Mouse (Mus musculus) intestine, embryonic 16.5 days (tissue): ENCODE results near the gene Paf1. TPM values are rescaled to one million over a fixed set of nuclear protein-coding genes. Genes with fewer than 3 reads are reported as not detected.

ENCODE experiments used
- ATAC-seq: fragments of 200-750 bp; cut with Nextera tagmentation; 2 replicates; pipeline ENCODE4 v1.8.0; 2017; ENCODE audit warnings: moderate TSS enrichment, moderate library complexity
- H3K27ac ChIP-seq: fragments of 300-500 bp; sonication (generic); 2 replicates; pipeline ENCODE4 v1.5.1; 2014; ENCODE audit warnings: mild to moderate bottlenecking, low read length
- H3K27me3 ChIP-seq: fragments of 300-500 bp; sonication (generic); replicated peaks from 2 replicates; pipeline ENCODE4 v1.6.1; 2014; ENCODE audit warnings: low read length, control low read depth, mixed read lengths; ENCODE audit not compliant: control insufficient read depth, insufficient read depth
- H3K36me3 ChIP-seq: fragments of 300-500 bp; sonication (generic); 2 replicates; pipeline ENCODE4 v1.6.1; 2014; ENCODE audit warnings: low read length, control low read depth; ENCODE audit not compliant: control insufficient read depth, insufficient read depth
- H3K4me1 ChIP-seq: fragments of 300-500 bp; sonication (generic); 2 replicates; pipeline ENCODE4 v1.6.1; 2014; ENCODE audit warnings: low read length, control low read depth, mixed read lengths; ENCODE audit not compliant: control insufficient read depth, insufficient read depth
- H3K4me2 ChIP-seq: fragments of 300-500 bp; sonication (generic); 2 replicates; pipeline ENCODE4 v1.6.1; 2014; ENCODE audit warnings: low read depth, low read length, control low read depth
- H3K4me3 ChIP-seq: fragments of 300-500 bp; sonication (generic); 2 replicates; pipeline ENCODE4 v1.5.1; 2014; ENCODE audit warnings: mild to moderate bottlenecking, low read length
- H3K9ac ChIP-seq: fragments of 300-500 bp; sonication (generic); 2 replicates; pipeline ENCODE4 v1.6.1; 2014; ENCODE audit warnings: low read depth, low read length
- H3K9me3 ChIP-seq: fragments of 300-500 bp; sonication (generic); 2 replicates; pipeline ENCODE4 v1.6.1; 2016; ENCODE audit warnings: low read length, control low read depth; ENCODE audit not compliant: control insufficient read depth
- WGBS: fragments of 180-500 bp; shearing (Covaris S2); extraction: QIAGEN DNeasy Blood & Tissue Kit; methylation state at CpG from one replicate; pipeline ENCODE4 v1.1.7; 2014; 5-methylcytosine and 5-hydroxymethylcytosine counted together
- polyA plus RNA-seq: library from polyadenylated mRNA; unstranded; fragments of >200 nt; fragmentation: Nextera tagmentation; extraction: Ambion mirVana; gene quantifications from 2 replicates; pipeline ENCODE4 v1.2.1, GENCODE M21; 2015

Gene Paf1
- polyA plus RNA-seq, 1 experiment from 2014 or later: 78.7 TPM

DNA sequence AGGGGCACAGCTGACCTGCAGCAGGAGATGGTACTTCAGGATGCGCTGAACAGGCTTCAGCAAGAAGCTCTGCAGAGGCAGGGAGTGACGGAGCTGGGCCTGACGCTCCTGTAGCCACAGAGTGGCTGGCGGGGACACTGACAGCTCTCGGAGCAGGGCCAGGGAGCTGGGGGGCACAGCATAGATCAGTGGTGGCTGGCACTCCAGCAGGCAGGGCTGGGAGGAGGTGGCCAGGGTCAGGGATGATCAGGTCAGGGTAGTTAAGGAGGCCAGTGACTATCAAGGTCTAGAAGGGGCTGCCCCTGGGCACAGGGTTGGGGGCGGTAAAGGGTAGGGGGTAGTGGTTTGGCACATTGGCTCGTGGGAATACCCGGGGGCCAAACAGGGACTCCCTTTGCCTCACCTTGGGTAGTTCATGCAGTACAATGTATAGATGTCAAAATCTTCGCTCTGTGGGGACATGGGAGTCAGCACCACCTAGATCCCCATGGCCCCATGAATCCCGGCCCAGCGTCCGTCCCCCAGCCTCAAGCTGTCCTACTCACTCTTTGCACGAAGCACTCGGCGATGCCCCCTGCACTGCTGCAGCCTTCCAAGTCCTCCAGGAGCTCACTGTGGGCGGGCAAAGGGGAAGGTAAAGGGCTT, 24.4 kb upstream of the Paf1 start:
- Histone ChIP-seq H3K27me3 (no peaks in the 10 kb centered on the region), H3K27ac (no peak overlapping the region), H3K9me3 (no peaks in the 10 kb centered on the region), H3K9ac (no peak overlapping the region), H3K4me1 (peaks cover 17% of the 10 kb centered on the region), H3K4me3 (no peak overlapping the region), H3K4me2 (no peak overlapping the region), H3K36me3 (peaks cover 14% of the 10 kb centered on the region)
- 92% methylated on average over 16 of the region's 16 CpGs for WGBS
- no peak for ATAC-seq

DNA sequence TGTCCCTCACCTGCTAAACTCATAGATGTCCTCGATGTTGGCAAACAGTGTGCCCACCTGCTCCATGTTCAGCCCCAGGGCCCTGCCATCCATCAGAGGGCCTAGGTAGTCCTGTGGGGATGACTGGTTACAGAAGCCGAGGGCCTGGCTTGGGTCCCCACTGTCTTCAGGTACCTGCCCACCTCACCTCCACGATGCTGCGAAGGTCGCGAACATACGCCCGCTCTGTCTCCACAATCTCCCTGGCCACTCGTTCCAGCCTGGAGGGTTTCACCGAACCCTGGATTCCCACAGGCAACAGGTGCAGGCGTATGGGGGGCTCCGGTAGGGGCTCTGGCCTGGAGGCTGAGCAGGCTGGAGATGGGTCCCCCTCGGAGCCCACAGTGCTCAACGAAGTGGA, 22.7 kb upstream of the Paf1 start:
- Histone ChIP-seq H3K36me3 (peaks cover 9% of the 10 kb centered on the region), H3K4me1 (peaks cover 28% of the 10 kb centered on the region), H3K27ac (no peak overlapping the region), H3K4me2 (peak overlapping the region; percentile 88), H3K4me3 (peak overlapping the region; percentile 83), H3K27me3 (no peaks in the 10 kb centered on the region), H3K9ac (peak overlapping the region; percentile 95), H3K9me3 (no peaks in the 10 kb centered on the region)
- ATAC-seq: no peak
- whole genome bisulfite sequencing: 88% methylated on average over 14 of the region's 14 CpGs

- 2% methylated on average over 11 of the region's 11 CpGs for WGBS
- no peak for ATAC-seq
These were observed 21.7 kb upstream of the Paf1 start for GRCm38 (mm10) chr7:28370977-28371513.

GRCm38 (mm10) chr7:28371514-28371989, 21.2 kb upstream of the Paf1 start:
- Histone ChIP-seq H3K27ac (peak overlapping the region; percentile 95), H3K27me3 (no peaks in the 10 kb centered on the region), H3K4me3 (peak overlapping the region; percentile 83), H3K36me3 (peaks cover 7% of the 10 kb centered on the region), H3K4me2 (peak overlapping the region; percentile 88), H3K9ac (peak overlapping the region; percentile 95), H3K4me1 (peaks cover 28% of the 10 kb centered on the region), H3K9me3 (no peaks in the 10 kb centered on the region)
- 0% methylated on average over 39 of the region's 43 CpGs for WGBS
- no peak for ATAC-seq

More at GRCm38 (mm10) chr7:28370977-28371513, 21.7 kb upstream of the Paf1 start:
- Histone ChIP-seq H3K4me3 (peak overlapping the region; percentile 83), H3K9me3 (no peaks in the 10 kb centered on the region), H3K4me1 (peaks cover 28% of the 10 kb centered on the region), H3K4me2 (peak overlapping the region; percentile 88), H3K27me3 (no peaks in the 10 kb centered on the region), H3K27ac (peak overlapping the region; percentile 95), H3K36me3 (peaks cover 7% of the 10 kb centered on the region), H3K9ac (peak overlapping the region; percentile 95)

DNA sequence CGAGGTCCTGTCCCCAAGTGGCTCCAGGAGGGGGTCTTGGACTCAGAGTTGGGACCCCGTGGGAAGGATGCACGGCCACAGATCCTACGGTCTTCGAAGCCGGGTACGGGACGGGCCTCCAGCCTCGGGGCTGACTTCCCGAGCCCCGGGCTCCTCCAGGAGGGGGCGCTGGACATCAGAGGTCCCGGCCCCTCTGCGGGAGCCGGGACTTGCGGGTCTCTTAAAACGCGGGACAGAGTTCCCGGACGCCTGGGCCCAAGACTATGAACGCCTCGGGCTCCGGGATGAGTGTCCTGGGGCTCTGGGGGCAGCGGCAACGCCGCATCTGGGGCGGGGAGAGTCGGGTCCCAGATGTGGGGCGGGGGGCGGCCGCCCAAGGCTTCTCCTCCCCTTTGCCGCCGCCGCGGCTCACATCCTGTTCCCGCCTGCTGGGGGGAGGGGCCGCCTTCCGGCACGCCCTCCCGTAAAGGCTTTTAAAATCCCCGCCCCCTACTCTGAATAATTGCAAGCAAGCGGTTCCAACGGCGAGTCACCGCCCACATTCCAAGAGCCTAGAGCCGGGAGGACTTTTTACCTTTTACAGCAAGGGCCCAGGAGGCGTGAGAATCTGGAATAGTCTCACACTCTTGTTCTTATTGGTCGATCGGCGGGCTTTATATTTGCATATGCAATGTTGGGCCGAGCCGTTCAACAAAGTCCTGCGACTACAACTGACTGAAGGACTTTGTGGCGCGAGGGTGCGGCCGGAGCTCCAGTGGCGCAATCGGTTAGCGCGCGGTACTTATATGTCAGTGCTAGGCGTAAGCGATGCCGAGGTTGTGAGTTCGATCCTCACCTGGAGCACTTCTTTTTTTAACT, 20.3 kb upstream of the Paf1 start, which contains the start of gene Plekhg2:
Gene Plekhg2 (minus strand): TSS at position 349 of the 858 bp plus-strand sequence.
- H3K4me2 ChIP-seq: peak within 1 kb of the TSS; percentile 88
- H3K27ac ChIP-seq: peak within 1 kb of the TSS; percentile 95
- H3K9ac ChIP-seq: peak within 1 kb of the TSS; percentile 95
- no peaks in the 10 kb centered on the region for H3K9me3 ChIP-seq
- H3K4me1 ChIP-seq: peaks cover 30% of the 10 kb centered on the region
- H3K27me3 ChIP-seq: no peaks in the 10 kb centered on the region
- ATAC-seq: peak; percentile 83
- peaks cover 5% of the 10 kb centered on the region for H3K36me3 ChIP-seq
- under 1% methylated on average over 66 of the region's 66 CpGs for WGBS
- H3K4me3 ChIP-seq: peak within 1 kb of the TSS; percentile 83

DNA sequence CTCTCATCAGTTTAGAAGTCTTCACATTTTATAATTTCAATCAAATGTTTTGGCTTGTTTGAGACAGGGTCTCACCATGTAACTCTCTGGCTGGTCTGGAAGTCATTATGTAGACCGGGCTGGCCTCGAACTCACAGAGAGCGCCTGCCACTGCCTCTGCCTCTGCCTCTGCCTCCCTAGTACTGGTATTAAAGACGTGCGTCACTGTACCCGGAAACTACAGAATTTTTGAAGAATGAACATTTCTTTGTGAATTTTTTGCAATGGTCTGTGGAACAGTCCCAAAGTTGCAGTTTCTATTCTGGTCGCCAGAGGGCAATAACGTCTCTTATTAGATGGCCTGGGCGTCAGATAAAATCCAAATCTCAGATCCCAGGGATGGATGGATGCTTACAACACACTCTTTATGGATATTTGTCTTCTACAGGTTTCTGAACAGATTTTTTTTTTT, 19.6 kb upstream of the Paf1 start:
- peaks cover 34% of the 10 kb centered on the region for H3K4me1 ChIP-seq
- peak; percentile 0 for ATAC-seq

GRCm38 (mm10) chr7:28373891-28374495, 18.8 kb upstream of the Paf1 start:
- H3K36me3 ChIP-seq: no peaks in the 10 kb centered on the region
- H3K27ac ChIP-seq: peak overlapping the region; percentile 97
- ATAC-seq: no peak
- H3K27me3 ChIP-seq: no peaks in the 10 kb centered on the region
- H3K4me1 ChIP-seq: peaks cover 35% of the 10 kb centered on the region
- no peak overlapping the region; the same call in 1 of the 2 replicates for H3K4me2 ChIP-seq
- H3K9me3 ChIP-seq: no peaks in the 10 kb centered on the region
- H3K9ac ChIP-seq: peak overlapping the region; percentile 49
- 65% methylated on average over 7 of the region's 7 CpGs for WGBS
- H3K4me3 ChIP-seq: no peak overlapping the region

More for the DNA sequence above, 19.6 kb upstream of the Paf1 start:
- Histone ChIP-seq H3K36me3 (no peaks in the 10 kb centered on the region), H3K27ac (peak overlapping the region; percentile 87), H3K9ac (peak overlapping the region; percentile 60), H3K4me3 (peak overlapping the region; percentile 83), H3K4me2 (peak overlapping the region; percentile 51), H3K9me3 (no peaks in the 10 kb centered on the region), H3K27me3 (no peaks in the 10 kb centered on the region)
- under 1% methylated on average over 9 of the region's 9 CpGs for WGBS

GRCm38 (mm10) chr7:28374647-28375046, 18.1 kb upstream of the Paf1 start:
- H3K4me3 ChIP-seq: peak overlapping the region; percentile 84; the same call in 1 of the 2 replicates
- ATAC-seq: no peak
- H3K9ac ChIP-seq: peak overlapping the region; percentile 74
- no peaks in the 10 kb centered on the region for H3K9me3 ChIP-seq
- H3K4me2 ChIP-seq: peak overlapping the region; percentile 62
- H3K36me3 ChIP-seq: no peaks in the 10 kb centered on the region
- H3K4me1 ChIP-seq: peaks cover 36% of the 10 kb centered on the region
- peak overlapping the region; percentile 97 for H3K27ac ChIP-seq
- H3K27me3 ChIP-seq: no peaks in the 10 kb centered on the region
- WGBS: 62% methylated on average over 10 of the region's 10 CpGs
